Mouse (Mus musculus) forebrain, embryonic 12.5 days (tissue): ENCODE results near the gene S100a3. TPM values are rescaled to one million over a fixed set of nuclear protein-coding genes. Genes with fewer than 3 reads are reported as not detected.

Experiments used
- ATAC-seq: fragments of 200-750 bp; cut with Nextera tagmentation; 2 replicates; pipeline ENCODE4 v1.8.0; 2017; ENCODE audit warnings: moderate TSS enrichment; ENCODE audit not compliant: low FRiP score
- H3K27ac ChIP-seq: fragments of 300-500 bp; sonication (generic); 2 replicates; pipeline ENCODE4 v1.5.1; 2016; ENCODE audit warnings: mild to moderate bottlenecking
- H3K27me3 ChIP-seq: fragments of 300-500 bp; sonication (generic); 2 replicates; pipeline ENCODE4 v1.6.1; 2016; ENCODE audit warnings: mild to moderate bottlenecking
- H3K36me3 ChIP-seq: fragments of 300-500 bp; sonication (generic); replicated peaks from 2 replicates; pipeline ENCODE4 v1.6.1; 2016; ENCODE audit warnings: mild to moderate bottlenecking
- H3K4me1 ChIP-seq: fragments of 300-500 bp; sonication (generic); 2 replicates; pipeline ENCODE4 v1.6.1; 2016
- H3K4me2 ChIP-seq: fragments of 300-500 bp; sonication (generic); 2 replicates; pipeline ENCODE4 v1.6.1; 2016; ENCODE audit warnings: mild to moderate bottlenecking, moderate library complexity
- H3K4me3 ChIP-seq: fragments of 300-500 bp; sonication (generic); replicated peaks from 2 replicates; pipeline ENCODE4 v1.5.1; 2016; ENCODE audit warnings: mild to moderate bottlenecking
- H3K9ac ChIP-seq: fragments of 300-500 bp; sonication (generic); 2 replicates; pipeline ENCODE4 v1.6.1; 2016; ENCODE audit warnings: mild to moderate bottlenecking
- H3K9me3 ChIP-seq: fragments of 300-500 bp; sonication (generic); 2 replicates; pipeline ENCODE4 v1.6.1; 2016
- WGBS: fragments of 180-500 bp; shearing (Covaris S2); methylation state at CpG from one replicate; pipeline ENCODE4 v1.1.7; 2016; 5-methylcytosine and 5-hydroxymethylcytosine counted together
- polyA plus RNA-seq: library from polyadenylated mRNA; unstranded; fragments of >200 nt; fragmentation: Nextera tagmentation; extraction: Ambion mirVana; gene quantifications from 2 replicates; pipeline ENCODE4 v1.2.1, GENCODE M21; 2016

The S100a3 gene
- polyA plus RNA-seq, 1 experiment from 2014 or later, result not detected

- Histone ChIP-seq H3K4me2 (no peak overlapping the region), H3K9ac (no peak overlapping the region), H3K4me3 (no peak overlapping the region), H3K4me1 (no peaks in the 10 kb centered on the region), H3K9me3 (no peaks in the 10 kb centered on the region), H3K27ac (no peak overlapping the region), H3K27me3 (no peaks in the 10 kb centered on the region), H3K36me3 (no peaks in the 10 kb centered on the region)
- no peak for ATAC-seq
- WGBS, result 49% methylated on average over 3 of the region's 3 CpGs
These were observed 83.8 kb downstream of the S100a3 start for GRCm38 (mm10) chr3:90644220-90644619.

DNA sequence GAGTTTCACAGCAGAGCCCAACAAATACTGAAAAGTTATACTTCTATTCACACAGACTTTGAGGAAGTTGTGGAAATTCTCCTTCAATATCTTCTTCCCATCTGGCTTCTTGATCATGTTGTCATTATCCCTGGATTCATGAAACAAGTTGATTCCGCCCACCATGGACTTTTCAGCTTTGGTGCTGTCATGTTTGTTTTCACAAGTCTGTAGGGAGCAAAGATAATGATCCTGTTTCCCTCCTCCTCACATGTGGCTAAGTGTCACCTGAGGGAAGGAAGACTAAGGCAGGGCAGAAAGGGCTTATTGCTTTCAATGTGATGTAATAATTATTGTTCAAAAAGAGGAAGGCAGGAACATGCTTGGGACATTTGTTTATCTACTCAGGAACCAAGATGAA is 86.9 kb downstream of the S100a3 start:
- Histone ChIP-seq H3K4me1 (no peaks in the 10 kb centered on the region), H3K9me3 (no peaks in the 10 kb centered on the region), H3K4me2 (no peak overlapping the region), H3K27me3 (peaks cover 4% of the 10 kb centered on the region; the same call in 1 of the 2 replicates), H3K4me3 (no peak overlapping the region), H3K36me3 (no peaks in the 10 kb centered on the region), H3K27ac (no peak overlapping the region), H3K9ac (no peak overlapping the region)
- 93% methylated on average over 1 of the region's 1 CpGs for WGBS
- no peak for ATAC-seq

DNA sequence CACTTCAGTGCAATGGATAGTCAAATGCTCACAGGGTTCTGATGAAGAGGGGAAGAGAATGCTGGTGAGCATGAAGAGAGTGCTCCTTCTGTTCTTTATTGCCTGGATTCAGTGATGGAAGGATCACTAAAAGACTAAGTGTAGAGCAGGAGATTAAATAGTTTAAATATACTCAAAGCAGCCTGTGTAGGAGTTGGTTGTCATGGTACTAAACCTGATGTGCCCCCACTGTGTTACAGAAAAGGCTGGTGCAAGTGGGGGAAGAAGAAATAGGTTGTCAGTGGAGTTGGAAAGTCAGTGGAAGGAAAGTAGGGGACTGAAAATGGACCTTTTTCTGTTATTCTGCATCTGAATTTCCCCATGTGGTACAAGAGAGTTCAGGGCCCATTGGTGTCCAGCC is 88.6 kb downstream of the S100a3 start:
- Histone ChIP-seq H3K4me3 (no peak overlapping the region), H3K27me3 (peaks cover 4% of the 10 kb centered on the region; the same call in 1 of the 2 replicates), H3K4me1 (no peaks in the 10 kb centered on the region), H3K9ac (no peak overlapping the region), H3K27ac (no peak overlapping the region), H3K9me3 (no peaks in the 10 kb centered on the region), H3K4me2 (no peak overlapping the region), H3K36me3 (no peaks in the 10 kb centered on the region)
- no peak for ATAC-seq

DNA sequence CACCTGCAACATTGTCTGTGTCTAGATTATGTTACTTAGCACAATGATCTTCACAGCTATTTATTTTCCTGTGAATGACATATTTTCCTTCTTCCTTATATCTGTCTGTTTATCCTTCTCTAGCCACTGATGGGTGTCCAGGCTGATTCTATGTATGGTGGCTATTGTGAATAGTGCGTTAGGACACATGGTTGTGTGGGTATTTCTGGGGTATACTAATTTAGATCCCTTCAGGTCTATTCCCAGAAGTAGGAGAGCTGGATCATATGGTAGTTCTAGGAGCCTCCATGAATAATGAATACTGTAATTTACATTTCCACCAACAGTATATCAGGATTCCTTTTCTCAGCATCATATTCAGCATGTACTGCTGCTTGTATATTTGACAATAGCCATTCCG is 89.5 kb downstream of the S100a3 start:
- WGBS, result 94% methylated on average over 2 of the region's 2 CpGs

More for the DNA sequence above, 89.5 kb downstream of the S100a3 start:
- Histone ChIP-seq H3K4me2 (no peak overlapping the region), H3K4me1 (no peaks in the 10 kb centered on the region), H3K9ac (no peak overlapping the region), H3K36me3 (no peaks in the 10 kb centered on the region), H3K4me3 (no peak overlapping the region), H3K27me3 (peaks cover 4% of the 10 kb centered on the region; the same call in 1 of the 2 replicates), H3K9me3 (no peaks in the 10 kb centered on the region), H3K27ac (no peak overlapping the region)
- no peak for ATAC-seq

Other genes starting within 250 kb of the S100a3 start
- 14.7 and 18.3 TPM in 2 replicates for gene Slc27a3, start 170.6 kb upstream of the S100a3 start, polyA plus RNA-seq
- gene Ints3, start 127.0 kb upstream of the S100a3 start, polyA plus RNA-seq, result 42.8 and 45.1 TPM in 2 replicates
- 1.6 and 2.2 TPM in 2 replicates for gene Npr1, start 94.7 kb upstream of the S100a3 start, polyA plus RNA-seq
- 351 and 352 TPM in 2 replicates for gene Ilf2, start 84.5 kb upstream of the S100a3 start, polyA plus RNA-seq
- 71.7 and 73.2 TPM in 2 replicates for gene Snapin, start 69.5 kb upstream of the S100a3 start, polyA plus RNA-seq
- gene Chtop, start 51.1 kb upstream of the S100a3 start, polyA plus RNA-seq, result 228 and 238 TPM in 2 replicates
- gene S100a1, start 46.2 kb upstream of the S100a3 start, polyA plus RNA-seq, result 5.1 and 7.0 TPM in 2 replicates
- gene S100a13, start 46.1 kb upstream of the S100a3 start, polyA plus RNA-seq, result 8.1 and 8.6 TPM in 2 replicates
- 0.19 and 0.24 TPM in 2 replicates for gene S100a14, start 33.7 kb upstream of the S100a3 start, polyA plus RNA-seq
- gene S100a16, start 23.3 kb upstream of the S100a3 start, polyA plus RNA-seq, result 26.8 and 27.3 TPM in 2 replicates
- not detected in 2 replicates for gene S100a2, start 29.7 kb downstream of the S100a3 start, polyA plus RNA-seq
- gene Gm42674, start 41.3 kb downstream of the S100a3 start, polyA plus RNA-seq, result not detected in 2 replicates
- gene S100a4, start 43.2 kb downstream of the S100a3 start, polyA plus RNA-seq, result 1.6 and 1.7 TPM in 2 replicates
- gene S100a5, start 47.9 kb downstream of the S100a3 start, polyA plus RNA-seq, result 0.56 TPM in 1 of 2 replicates, not detected in the other
- gene S100a6, start 52.3 kb downstream of the S100a3 start, polyA plus RNA-seq, result 20.1 and 22.2 TPM in 2 replicates
- not detected in 2 replicates for gene S100a7a, start 93.4 kb downstream of the S100a3 start, polyA plus RNA-seq
- gene S100a8, start 108.4 kb downstream of the S100a3 start, polyA plus RNA-seq, result 4.4 and 5.2 TPM in 2 replicates
- 2.6 and 3.8 TPM in 2 replicates for gene S100a9, start 135.1 kb downstream of the S100a3 start, polyA plus RNA-seq
- not detected in 2 replicates for gene Pglyrp4, start 166.3 kb downstream of the S100a3 start, polyA plus RNA-seq
- not detected in 2 replicates for gene Gm5849, start 217.3 kb downstream of the S100a3 start, polyA plus RNA-seq